Mouse (Mus musculus) granulocyte monocyte progenitor cell, adult 5-6 weeks (primary cell): ENCODE data around the gene Traf3ip3. TPM values are rescaled to one million over a fixed set of nuclear protein-coding genes. Genes with fewer than 3 reads are reported as not detected.
A peak's percentile ranks its signal among the peaks of the same experiment; 100 is the strongest.

Experiments
- ATAC-seq: replicated peaks from 2 replicates; pipeline ENCODE4 v1.8.0; 2016; ENCODE audit warnings: mild to moderate bottlenecking, moderate TSS enrichment, inconsistent platforms; ENCODE audit not compliant: poor library complexity, severe bottlenecking
- total RNA-seq, 2 experiments: library from RNA; stranded (forward) in 1 of 2; stranded (reverse) in 1 of 2; fragments of 200-712, 200-1000 nt in 1 of 2; fragments of >200 nt in 1 of 2; fragmentation: Nextera tagmentation in 1 of 2; gene quantifications; 2 replicates each; pipeline ENCODE4 v1.2.3; 2014 to 2017

Gene Traf3ip3
- total RNA-seq, 2 experiments from 2014 or later: 77.4 to 96.4 TPM

DNA sequence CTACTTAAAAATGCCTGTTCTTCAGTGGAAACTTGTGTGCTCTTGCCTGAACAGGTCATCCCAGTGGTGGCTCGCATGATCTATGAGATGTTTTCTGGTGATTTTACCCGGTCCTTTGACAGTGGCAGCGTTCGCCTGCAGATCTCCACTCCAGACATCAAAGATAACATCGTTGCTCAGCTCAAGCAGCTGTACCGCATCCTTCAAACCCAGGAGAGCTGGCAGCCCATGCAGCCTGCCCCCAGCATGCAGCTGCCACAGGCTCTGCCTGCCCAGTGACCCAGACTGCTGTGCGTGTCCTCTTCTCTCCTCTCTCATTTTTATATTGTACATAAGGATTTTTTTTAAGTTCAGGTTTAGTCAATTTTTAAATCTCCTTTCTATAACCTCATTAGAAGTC is 32.3 kb downstream of the Traf3ip3 start:
- no peak for ATAC-seq

DNA sequence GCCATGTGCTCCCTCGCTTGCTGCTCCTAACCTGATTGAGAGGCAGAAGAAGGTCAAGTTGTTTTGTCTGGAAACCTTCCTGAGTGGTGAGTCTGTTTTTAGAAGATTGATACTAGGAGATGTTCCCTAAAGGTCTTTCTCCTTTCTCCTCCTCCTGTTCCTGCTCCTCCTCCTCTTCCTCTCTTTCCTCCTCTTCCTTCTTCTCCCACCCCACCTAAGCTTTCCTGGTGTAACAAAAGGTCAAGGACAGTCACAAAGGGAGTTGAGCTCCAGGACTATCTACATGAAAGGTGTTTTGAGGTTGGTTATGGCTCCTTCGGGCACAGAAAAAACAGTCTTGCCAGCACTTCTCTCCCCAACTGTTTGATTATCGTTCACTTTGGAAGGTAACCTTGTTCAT is 33.8 kb downstream of the Traf3ip3 start, which contains the start of gene A130010J15Rik:
A130010J15Rik (plus strand) TSS at position 301 of the 400 bp plus-strand sequence.
- ATAC-seq: no peak

DNA sequence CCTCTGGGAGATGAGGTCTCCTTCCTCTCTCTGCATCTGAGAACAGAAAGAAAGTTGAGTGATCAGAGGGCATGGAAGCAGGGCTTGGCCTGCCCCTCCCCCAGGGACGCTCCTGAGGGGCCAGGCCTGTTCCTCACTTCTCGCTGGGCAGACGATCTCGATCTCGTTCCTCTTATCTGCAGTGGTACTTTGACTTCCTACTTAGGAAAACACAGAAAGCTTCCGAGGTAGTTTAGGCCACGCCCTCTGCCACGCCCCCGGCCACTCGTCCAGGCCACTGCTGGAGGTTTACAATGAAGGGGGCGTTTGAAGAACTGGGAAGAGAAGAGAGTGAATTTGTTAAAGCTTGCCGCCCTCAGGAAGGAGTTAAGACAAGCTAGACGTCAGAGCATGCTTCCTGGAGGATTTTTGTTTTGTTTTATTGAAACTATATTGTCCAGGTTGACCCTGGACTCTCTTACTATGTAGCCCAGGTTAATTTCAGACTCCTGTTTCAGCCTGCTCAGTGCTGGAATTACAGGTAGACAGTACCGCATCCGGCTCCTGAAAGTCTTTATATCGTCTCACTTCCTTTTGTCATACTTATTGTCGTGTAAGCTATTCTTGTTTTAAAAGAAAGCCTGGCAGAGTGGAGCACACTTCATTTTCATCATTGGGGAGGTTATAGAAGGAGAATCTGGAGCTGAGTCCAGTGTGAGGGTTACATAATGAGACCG is 41.0 kb downstream of the Traf3ip3 start:
- ATAC-seq: peak; percentile 93

DNA sequence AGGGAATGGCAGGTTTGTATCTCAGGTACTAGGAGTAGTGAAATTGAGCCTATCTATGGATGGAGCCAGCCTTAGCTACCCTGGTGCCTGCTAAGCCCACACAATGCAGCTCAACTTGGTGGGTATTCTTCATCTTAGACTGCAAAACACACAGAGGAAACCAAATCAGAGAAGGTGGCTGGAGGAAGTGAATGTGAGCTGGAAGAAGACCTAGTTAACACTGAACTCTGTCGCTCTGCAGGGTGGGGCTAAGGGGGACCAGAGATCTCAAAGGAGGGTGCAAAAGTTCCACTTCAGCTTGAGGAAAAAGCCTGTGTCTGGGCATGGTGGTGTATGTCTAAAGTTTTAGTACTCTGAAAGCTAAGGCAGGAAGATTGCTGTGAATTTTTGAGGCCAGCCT is 41.9 kb downstream of the Traf3ip3 start:
- ATAC-seq: peak; percentile 14; the same call in 1 of the 2 replicates

DNA sequence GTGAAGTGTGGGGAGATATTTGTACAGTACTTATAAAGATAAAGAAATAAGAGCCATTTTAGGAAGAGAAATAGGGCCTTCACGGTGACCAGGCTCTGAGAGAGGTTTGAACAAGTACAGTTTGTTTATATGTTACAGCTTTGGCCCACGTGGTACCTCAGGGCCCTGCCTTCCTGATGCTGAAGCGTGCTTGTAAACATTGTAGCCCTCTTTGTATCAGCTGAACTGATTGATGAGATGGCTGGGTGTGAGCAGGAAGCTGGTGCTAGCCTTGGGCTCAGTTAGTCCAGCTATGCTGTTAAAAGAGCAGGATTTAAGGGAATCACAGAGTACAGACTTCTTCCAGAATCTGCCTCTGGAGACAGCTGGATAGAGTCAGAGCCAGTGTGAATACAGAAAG is 42.3 kb downstream of the Traf3ip3 start:
- no peak for ATAC-seq

- ATAC-seq: no peak
Measured at GRCm38 (mm10) chr1:193157111-193157492, 44.4 kb downstream of the Traf3ip3 start.

GRCm38 (mm10) chr1:193156316-193157110 is 45.0 kb downstream of the Traf3ip3 start:
- no peak for ATAC-seq

DNA sequence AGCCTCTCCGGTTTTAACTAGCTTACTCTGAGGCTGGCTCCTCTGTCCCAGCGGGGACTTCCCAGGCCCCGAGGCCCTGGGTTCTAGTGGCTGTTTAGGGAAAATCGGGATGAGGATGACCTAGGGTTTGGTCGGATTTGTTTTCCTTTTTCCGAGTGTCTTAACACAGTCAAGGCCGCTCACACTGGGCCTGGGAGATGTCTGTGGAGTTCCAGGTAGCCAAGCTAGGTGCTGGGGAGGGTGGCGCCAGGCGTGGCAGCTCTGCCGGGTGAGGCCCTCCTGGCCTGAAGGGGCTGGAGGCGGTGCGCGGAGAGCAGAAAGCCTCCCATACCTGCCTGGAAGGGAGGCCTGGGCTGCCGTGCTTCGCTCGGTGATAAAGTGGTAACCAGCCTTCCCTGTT is 47.9 kb downstream of the Traf3ip3 start:
- ATAC-seq: no peak

DNA sequence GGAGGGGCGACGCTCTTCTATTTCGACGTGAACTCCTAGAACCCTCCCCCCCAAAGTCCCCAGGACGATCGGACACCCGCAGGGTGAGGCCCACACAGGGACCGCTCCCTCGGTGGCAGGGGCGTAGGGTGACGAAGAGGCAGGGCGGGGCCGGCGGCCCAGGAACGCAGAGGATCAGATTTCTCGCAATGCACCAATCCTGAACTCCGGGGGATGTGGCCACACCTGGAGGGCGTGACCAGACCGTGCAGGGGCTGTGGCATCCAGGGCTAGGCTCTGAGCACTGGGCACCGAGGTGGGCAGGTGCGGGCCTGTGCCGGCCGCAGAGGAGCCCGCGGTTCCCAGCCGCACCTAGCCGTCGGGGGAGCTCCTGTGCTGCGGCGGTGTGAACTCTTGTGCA is 48.6 kb downstream of the Traf3ip3 start, which contains the start of gene Irf6:
Irf6 (plus strand) TSS at position 240 of the 400 bp plus-strand sequence.
- ATAC-seq: peak; percentile 89

DNA sequence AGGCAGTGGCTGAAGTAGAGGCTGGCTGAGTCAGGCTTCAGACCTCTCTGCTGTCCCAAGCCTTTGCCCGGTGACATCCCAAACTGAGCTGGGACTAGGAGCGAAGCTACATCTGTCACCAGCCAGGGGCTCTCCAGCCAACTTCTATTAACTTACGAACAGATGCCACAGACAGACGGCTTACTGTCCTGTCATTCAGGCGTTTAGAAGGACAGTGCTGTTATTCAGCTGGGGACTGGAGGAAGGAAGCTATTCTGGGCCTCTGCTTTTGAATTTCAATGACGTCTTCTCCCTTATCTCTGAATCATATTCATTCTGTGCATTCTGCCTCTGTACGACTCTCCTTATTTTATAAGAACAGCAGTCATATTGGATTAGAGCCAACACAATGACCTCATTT is 50.4 kb downstream of the Traf3ip3 start:
- no peak for ATAC-seq

DNA sequence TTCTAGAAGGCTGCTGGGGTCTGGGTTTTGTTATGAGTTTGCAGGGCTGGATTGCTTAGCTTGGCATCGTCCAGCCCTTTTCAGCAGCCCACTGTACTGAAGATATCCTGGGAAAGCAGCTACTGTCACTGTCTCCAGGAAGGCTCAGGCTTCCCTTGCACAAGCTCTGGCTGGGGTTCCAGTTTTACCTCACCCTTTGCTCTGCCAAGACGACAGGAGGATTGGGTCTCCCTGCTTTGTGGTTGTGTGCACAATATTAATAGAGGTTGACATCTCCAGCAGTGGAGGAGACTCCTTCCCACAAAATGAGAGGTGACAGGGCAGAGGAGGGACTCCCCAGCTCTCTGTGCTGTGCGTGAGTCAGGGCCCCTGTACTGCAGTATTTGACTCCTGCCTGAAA is 52.3 kb downstream of the Traf3ip3 start:
- ATAC-seq: no peak

GRCm38 (mm10) chr1:193146416-193146815 is 55.1 kb downstream of the Traf3ip3 start:
- no peak for ATAC-seq

DNA sequence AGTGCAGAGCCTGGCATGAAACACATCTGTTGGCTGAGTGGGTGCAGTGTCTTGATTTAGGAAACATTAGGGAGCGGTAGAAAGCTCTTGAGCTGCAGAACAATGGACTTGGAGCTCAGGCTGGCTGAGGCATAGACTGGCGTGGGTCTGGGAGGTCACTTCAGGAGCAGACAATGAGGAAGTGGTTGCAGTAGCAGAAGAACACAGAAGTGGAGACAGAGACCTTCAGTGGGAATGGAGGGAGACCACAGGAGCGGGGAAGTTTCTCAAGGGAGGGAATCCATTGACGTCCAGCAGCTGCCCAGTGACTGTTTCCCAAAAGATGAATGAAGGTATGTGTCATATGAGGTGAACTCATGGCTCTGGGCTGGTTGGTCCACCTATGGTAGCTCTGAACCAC is 56.4 kb downstream of the Traf3ip3 start:
- ATAC-seq: peak; percentile 91

GRCm38 (mm10) chr1:193144516-193144915 is 57.0 kb downstream of the Traf3ip3 start:
- ATAC-seq: no peak

DNA sequence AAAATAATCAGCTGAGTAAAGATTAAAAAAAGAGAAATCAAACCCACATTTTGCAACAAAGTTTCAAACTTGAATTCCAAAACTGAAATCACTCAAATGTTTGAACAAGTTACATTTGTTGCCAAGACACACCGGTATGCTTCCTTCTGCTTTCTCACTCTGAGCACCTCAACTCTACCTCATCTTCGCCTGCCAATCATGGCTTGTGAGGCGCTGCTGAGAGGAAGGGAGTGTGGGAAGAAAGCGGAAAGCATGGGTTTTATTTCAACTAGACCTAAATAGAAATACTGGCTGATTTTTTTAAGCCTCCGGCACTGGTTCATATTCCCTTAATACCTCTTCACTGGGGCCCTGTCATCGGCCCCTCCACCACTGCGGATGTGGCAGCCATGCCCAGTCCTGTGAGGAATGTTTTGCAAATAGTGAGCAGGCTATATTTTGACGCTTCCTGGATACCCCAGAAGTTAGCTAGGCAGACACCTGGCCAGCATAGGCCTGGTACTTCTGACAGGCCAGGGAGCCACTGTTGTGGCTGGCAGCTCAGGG is 58.9 kb downstream of the Traf3ip3 start:
- no peak for ATAC-seq

DNA sequence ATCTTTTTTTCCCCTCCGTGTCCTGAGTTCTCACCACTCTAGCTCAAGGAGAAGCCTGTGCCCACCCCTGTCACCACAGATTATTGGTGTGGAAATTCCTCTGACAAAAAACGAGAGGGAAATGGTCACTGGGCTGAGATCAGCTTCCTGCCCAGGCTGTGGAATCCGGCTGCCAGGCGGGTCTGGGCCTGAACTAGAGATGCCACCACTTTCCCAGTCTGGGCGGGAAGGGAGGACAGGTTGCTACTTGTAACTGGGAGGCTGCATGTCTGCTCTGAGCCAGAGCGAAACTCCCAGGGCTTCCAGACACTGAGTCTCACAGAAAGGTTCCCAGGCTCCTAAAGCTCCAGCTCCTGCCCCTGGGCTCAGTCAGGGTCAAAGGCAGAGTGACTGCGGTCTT is 60.4 kb downstream of the Traf3ip3 start:
- ATAC-seq: no peak

DNA sequence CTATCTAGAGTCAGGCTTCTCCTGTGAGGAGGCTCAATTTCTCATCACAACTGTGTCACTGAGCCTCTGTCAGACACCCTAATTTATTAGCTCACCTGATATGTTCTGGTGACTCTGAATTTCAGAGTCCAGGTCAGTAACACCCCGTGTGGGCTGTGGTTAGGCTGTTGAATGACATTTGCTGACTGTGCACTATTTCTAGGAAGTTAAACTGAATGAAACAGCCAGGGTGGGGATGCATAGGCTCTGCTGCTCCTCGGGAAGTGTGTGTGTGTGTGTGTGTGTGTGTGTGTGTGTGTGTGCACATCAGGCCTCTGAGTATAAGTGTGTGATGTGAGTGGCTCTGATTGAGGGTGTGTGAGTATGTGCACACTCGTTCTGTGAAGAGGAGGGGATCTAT is 62.8 kb downstream of the Traf3ip3 start:
- peak; percentile 71 for ATAC-seq

DNA sequence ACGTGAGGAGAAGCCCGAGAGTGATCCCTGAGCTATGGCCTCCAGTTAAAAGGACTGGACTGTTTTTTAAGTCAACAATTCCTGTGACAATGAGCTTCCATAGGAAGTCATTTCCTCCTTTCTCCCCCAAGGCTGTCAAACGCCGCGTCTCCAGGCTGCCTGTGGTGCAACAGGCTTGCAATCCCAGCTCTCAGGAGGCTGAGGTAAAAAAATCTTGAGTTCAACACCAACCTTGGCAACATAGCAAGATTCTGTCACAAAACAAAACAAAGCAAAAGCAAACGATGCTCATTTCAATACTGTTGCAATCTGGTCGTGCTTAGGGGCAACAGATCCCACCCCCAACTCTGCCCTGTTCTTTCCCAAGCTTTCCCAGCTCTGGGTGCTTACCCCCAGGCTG is 63.4 kb downstream of the Traf3ip3 start:
- ATAC-seq: peak; percentile 35

DNA sequence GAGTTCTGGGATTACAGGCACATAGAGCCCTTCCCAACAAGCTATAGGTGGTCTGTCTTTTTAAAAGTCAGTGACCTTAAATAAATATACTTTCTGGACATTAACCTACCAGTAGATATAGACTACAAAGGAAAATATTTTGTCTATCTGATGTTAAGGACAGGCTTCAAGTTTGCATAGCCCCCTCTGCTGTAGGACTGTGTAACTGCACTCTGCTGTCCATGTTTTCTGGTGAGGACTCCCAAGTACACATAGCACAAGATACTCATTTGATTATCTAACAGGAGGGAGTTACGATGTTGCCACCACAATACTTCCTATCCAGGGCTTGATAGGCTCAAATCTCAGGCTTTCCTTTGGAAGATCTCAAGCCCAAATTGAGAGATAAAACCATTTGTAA is 67.8 kb downstream of the Traf3ip3 start:
- no peak for ATAC-seq

GRCm38 (mm10) chr1:193132385-193132784 is 69.1 kb downstream of the Traf3ip3 start:
- no peak for ATAC-seq

GRCm38 (mm10) chr1:193131311-193131948 is 70.1 kb downstream of the Traf3ip3 start:
- no peak for ATAC-seq
